Mouse (Mus musculus) skeletal muscle tissue, adult 2 months (tissue): ENCODE measurements around the gene Nkx6-2.
A peak's percentile ranks its signal among the peaks of the same experiment; 100 is the strongest.

Experiments used
- DNase-seq: peaks from one replicate; pipeline ENCODE4 v3.0.0-alpha.2; 2012; ENCODE audit warnings: low read depth, low spot score

The Nkx6-2 gene

DNA sequence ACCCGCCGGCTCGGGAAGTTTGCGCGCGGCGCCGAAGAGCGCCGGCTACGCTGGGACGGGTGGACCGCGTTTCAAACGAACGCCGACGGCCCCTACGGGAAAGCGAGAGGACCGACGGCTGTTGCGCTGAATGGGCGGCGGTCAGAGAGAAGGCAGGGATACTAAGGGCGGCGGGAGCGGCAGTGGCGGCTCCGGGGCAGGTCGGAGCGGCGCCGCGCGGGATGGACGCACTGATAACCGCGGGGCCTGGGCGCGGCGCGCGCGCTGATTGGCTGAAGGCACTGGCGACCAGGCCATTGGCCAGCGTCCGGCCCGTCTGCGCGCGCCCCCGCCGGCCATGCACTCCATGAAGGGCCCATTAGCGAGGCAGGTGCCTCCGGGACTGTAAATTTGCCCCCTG, at the start of gene Nkx6-2:
Gene Nkx6-2 (minus strand): TSS at position 203 of the 400 bp plus-strand sequence.
- no peak for DNase-seq

DNA sequence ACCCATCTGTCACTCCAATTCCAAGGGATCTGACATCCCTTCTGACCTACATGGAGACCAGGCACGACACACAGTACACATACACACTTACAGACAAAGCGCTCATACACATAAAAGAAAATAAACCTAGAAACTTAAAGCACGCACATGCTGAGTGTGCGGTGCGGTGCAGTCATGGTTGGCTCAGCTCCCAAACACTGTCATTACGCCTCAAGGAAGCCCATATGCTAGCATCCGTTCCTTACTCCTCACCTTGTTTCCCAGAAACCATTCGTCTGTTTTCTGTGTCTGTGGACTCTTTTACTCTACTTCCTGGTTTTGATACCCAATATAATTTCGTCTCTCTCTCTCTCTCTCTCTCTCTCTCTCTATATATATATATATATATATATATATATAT, 42.6 kb upstream of the Nkx6-2 start:
- no peak for DNase-seq

GRCm38 (mm10) chr7:139622568-139622967, 40.0 kb upstream of the Nkx6-2 start:
- DNase-seq = no peak

- DNase-seq = peak; percentile 42
These were observed 33.5 kb upstream of the Nkx6-2 start for GRCm38 (mm10) chr7:139615767-139616766.

GRCm38 (mm10) chr7:139610328-139610727, 27.7 kb upstream of the Nkx6-2 start:
- DNase-seq = no peak

DNA sequence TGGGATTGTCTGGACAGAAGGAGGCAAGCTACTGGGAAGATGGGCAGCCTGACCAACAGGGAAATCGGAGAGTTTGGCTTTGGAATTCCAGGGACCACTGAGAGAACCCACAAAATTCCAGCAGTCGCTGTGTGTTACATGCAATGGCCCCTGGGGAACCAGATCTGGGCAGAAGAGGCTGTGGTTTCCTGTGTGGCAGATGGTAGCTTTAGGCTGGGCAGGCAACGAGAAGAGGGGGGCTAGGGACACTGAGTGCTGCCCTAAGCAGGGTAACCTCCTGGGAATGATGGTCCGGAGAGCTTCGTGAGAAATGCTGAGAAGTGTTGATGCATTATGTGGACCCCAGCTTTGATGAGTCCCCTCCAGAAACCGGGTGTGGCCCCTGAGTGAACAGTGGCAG, 13.3 kb upstream of the Nkx6-2 start:
- no peak for DNase-seq

DNA sequence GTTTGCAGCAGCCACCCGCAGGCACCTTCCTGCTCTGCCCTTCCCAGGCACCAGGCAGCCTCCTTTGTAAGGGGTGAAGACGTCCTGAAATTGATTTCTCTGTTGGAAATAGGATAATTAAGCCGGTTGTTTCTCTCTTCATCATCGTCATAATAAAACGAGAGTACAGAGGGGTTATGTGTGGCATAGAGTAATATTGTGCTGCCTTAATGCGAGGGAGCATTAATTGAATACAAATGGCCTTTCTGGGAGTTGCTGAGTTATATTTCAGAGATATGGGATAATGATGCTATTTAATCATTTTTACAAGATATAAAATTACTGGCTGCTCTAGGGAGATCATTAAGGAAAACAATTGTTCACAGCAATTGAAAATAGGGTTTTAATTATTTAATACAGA, 12.7 kb upstream of the Nkx6-2 start:
- DNase-seq = no peak

DNA sequence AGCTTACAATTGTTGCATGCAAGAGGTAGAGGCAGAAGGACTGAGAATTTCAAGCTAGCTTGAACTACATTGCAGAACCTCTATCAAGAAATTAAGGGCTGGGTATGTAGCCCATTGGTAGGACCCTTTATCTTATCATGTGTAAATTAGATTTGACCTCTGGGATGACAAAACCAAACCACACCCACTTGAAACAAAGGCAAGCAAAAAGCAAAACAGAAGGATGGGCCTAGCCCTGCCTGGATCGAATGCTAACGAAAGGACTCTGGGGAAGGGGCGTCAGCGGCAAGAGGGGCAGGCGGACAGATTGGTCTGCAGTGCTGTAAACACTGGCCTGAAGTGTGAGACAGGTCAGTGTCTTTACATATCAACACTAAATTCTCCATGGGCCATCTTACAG, 8.7 kb upstream of the Nkx6-2 start:
- no peak for DNase-seq

DNA sequence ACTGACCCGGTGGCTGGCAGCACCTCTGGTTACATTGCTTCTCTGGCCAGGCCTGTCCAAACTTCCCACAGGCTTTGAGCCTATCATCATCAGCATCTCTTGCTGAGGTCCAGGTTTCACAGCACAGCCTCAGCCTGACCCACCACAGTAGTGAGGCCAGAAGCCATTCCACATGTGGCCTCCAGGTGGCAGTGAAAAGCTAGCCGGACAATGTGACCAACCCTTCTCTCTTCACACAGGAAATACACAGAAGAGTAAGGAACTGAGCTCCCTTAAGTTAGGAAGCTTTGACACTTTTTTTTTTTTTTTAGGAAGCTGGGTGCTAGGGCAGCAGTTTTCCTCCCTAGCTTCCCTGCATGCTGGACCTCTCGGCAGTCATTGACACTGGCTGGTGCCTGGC, 7.7 kb upstream of the Nkx6-2 start:
- no peak for DNase-seq

GRCm38 (mm10) chr7:139587919-139588318, 5.3 kb upstream of the Nkx6-2 start:
- DNase-seq = no peak

DNA sequence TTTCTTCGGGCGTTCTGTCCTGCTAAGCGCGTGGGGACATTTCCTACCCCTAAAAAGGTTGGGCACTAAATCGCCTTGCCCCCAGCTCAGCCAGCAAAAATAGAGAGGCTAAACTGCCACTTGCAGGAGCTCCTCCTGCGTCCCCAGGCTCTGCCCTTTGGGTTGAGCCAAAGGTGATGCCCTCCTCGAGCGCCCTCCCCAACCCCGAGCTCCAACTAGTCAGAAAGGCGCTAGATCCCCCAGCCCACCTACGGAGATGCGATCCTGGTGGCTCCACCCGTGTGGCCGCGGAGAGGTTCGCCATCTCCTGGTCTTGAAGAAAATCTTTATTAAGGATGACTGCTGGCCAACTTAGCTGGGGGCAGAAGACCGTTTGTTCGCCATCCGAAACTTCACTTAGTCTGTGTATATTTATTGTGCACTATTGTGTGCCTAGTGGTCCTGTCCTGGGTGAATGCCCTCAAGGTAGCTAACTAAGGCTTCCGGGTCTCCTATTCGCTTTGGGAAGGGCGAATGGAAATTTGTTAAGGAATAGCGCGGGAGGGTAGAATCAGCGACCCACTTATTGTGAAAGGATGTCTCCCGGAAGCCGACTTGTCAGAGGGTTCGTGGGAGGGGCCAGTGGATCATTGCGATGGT, 2.7 kb upstream of the Nkx6-2 start:
- no peak for DNase-seq

- DNase-seq = no peak
These were observed 1.9 kb upstream of the Nkx6-2 start for GRCm38 (mm10) chr7:139584221-139585175.

GRCm38 (mm10) chr7:139583094-139583737, 619 bp upstream of the Nkx6-2 start:
- DNase-seq = no peak

- no peak for DNase-seq
These were observed 611 bp downstream of the Nkx6-2 start for GRCm38 (mm10) chr7:139581801-139582571.

GRCm38 (mm10) chr7:139580851-139581775, 1.5 kb downstream of the Nkx6-2 start:
- no peak for DNase-seq

- DNase-seq = no peak
These were observed 3.2 kb downstream of the Nkx6-2 start for GRCm38 (mm10) chr7:139579261-139579905.

- no peak for DNase-seq
These were observed 6.4 kb downstream of the Nkx6-2 start for GRCm38 (mm10) chr7:139576064-139576686.

DNA sequence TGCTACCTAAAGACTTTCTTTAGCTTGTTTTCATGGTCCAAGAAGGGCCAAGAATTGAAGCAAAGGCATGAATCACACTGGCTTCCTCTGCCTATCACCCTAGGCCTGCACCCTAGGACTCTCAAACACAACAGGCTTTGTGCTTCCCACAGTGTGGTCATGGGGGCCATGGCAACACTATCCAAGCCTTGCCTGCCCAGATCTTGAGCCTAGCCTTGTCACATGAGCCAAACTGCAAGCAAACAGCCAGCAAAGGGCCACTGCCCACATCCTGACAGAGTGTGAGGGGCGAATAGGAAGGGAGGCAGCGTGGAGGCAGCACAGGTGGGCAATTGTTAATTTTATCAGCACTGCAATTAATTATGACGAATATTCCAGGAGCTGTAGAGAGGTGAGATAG, 9.9 kb downstream of the Nkx6-2 start:
- no peak for DNase-seq
